Mouse (Mus musculus) E14TG2a.4 (cell line): ENCODE results near the gene Casc1.

Source experiments
- CTCF ChIP-seq: conservative IDR thresholded peaks from 2 replicates; pipeline ENCODE4 v1.5.1; 2014; ENCODE audit warnings: low read length
- NANOG ChIP-seq: IDR thresholded peaks from 2 replicates; pipeline ENCODE4 v1.6.1; 2014; ENCODE audit warnings: borderline replicate concordance, low read length, mixed read lengths
- POU5F1 ChIP-seq: IDR thresholded peaks from 2 replicates; pipeline ENCODE4 v1.6.1; 2014; ENCODE audit warnings: low read length, borderline replicate concordance

GRCm38 (mm10) chr6:145186096-145186495 lies 24.7 kb downstream of the Casc1 start:
- TF ChIP-seq CTCF (no peak), POU5F1 (no peak), NANOG (no peak)
